Mouse (Mus musculus) macrophage (primary cell): Measurements from ENCODE around the gene Kdm3a. TPM values are rescaled to one million over a fixed set of nuclear protein-coding genes. Genes with fewer than 3 reads are reported as not detected.
A peak's percentile ranks its signal among the peaks of the same experiment; 100 is the strongest.

Source experiments
- H3K27ac ChIP-seq: fragments of 350-480 bp; formaldehyde crosslinking; 2 replicates; pipeline ENCODE4 v1.9.0; 2021
- H3K36me3 ChIP-seq: fragments of 350-480 bp; formaldehyde crosslinking; 2 replicates; pipeline ENCODE4 v1.9.0; 2021; ENCODE audit errors: inconsistent target
- H3K4me3 ChIP-seq: fragments of 350-480 bp; formaldehyde crosslinking; 2 replicates; pipeline ENCODE4 v1.9.0; 2021; ENCODE audit errors: inconsistent target
- H3K79me2 ChIP-seq: fragments of 350-480 bp; formaldehyde crosslinking; 2 replicates; pipeline ENCODE4 v1.9.0; 2021; ENCODE audit errors: inconsistent target
- WGBS: methylation state at CpG from one replicate; pipeline ENCODE4 v1.1.7; 2026; ENCODE audit warnings: inconsistent platforms; ENCODE audit not compliant: missing documents; 5-methylcytosine and 5-hydroxymethylcytosine counted together
- polyA plus RNA-seq: library from polyadenylated mRNA; stranded (reverse); fragments of 250-400 nt; gene quantifications from 3 replicates; pipeline ENCODE4 v1.2.4, GENCODE M21; 2018; ENCODE audit warnings: inconsistent platforms
- total RNA-seq, 78 experiments: library from RNA; depleted of rRNA; stranded (reverse); fragments of 250-400 nt; gene quantifications; 1 replicate in 9 of 78; 2 replicates in 24 of 78; 3 replicates in 43 of 78; 4 replicates in 2 of 78; pipeline ENCODE4 v1.2.4; 2018; ENCODE audit warnings: inconsistent platforms in 56 of 78

The Kdm3a gene
- 100 to 1,000 TPM in 25 of 26 experiments, 10 to 100 TPM in 1; 98.7 to 338 (median 184) TPM for total RNA-seq (2018; cell fraction: chromatin; rRNA removed)
- total RNA-seq (2018; cell fraction: cytosol; rRNA removed) = 10 to 100 TPM; 11.8 to 35.5 (median 20.2) TPM
- total RNA-seq (2018; cell fraction: nucleus; rRNA removed) = 100 to 1,000 TPM in 7 of 26 experiments, 10 to 100 TPM in 19; 41.7 to 163 (median 82.3) TPM
- polyA plus RNA-seq = 19.4 to 30.0 TPM (median 25.2 TPM) in 3 replicates

DNA sequence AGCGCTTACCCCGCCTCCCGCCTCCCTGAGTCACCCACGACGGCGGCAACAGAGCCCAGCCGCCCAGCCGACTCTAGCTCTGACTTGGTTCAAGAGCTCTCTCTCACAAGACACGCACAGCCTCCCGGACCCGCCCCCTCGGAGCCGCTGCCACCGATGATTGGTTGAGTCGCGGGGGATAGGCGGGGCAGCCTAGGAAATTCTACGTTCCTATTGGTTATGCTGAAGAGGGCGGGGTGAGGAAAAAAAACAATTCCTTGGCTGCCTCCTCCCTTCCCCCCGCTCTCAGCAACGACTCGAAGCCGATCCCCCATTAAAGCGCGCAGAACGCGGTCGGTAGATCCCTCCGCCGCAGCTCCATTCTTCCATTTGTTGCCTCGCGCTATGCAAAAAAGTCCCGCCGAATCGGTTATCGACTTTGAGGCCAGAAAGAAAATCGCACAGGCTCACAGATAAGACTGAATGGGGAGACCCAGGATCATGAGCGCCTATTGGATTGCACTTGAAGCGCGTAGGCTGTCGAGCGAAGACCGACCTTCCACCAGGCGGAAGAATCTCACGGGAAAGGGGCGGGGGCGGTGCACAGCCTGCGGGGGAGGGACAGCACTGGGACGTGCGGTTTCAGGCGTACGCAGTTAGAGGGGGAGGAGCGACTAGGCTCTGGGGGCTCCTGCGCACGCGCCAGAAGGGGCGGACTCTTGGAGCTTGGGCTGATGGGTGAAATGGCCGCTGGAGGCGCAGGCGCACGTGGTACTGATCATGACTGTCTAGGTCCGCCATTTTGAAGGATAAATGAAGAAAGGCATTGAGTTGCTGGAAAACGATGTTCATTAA is at the start of gene Kdm3a:
Gene Kdm3a (minus strand): TSS at position 162 of the 834 bp plus-strand sequence.
- peaks cover 40% of the 10 kb centered on the region for H3K79me2 ChIP-seq
- H3K36me3 ChIP-seq = peaks cover 11% of the 10 kb centered on the region; the same call in 1 of the 2 replicates
- WGBS = under 1% methylated on average over 61 of the region's 63 CpGs
- peak within 1 kb of the TSS; percentile 78 for H3K4me3 ChIP-seq
- peak within 1 kb of the TSS; percentile 96 for H3K27ac ChIP-seq

DNA sequence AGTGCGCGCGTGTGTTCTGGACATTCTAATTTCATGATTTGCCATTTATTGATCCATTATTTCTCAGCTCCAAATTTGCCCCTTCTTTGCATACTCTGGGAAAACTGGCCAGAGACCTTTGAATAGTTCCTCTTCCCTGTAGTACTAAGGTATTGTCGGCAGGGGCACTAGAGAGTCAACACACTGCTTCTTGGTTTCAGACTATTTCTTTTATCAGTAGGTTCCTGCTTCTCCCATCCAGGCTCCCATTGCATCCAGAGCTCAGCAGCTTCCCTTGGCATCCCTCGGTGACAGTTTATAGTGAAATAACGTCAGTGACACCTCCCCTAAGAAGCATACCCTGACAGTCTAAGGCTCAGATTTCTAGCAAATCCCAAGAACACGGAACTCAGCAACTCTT is 46.1 kb upstream of the Kdm3a start:
- Histone ChIP-seq H3K36me3 (no peaks in the 10 kb centered on the region), H3K27ac (no peak overlapping the region), H3K79me2 (no peaks in the 10 kb centered on the region), H3K4me3 (no peak overlapping the region)
- WGBS = 70% methylated on average over 7 of the region's 7 CpGs

DNA sequence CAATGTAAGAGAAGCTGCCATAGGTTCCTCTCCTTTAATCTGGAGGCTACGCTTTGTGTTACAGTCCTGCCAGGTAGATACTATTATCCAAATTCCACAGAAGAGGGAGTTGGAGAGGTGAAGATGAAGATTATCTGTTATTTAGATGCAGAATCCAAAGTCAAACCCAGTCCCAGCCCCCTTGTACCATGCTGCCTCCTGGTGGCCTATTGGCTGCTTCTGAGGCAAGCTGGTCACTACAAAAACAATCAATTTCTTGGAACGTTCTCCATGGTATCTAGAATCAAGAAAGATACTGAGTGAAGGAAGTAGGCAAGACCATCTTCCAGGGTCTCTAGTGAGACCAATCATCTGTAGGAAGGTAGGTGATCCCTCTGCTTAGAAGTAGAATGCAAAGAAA is 40.4 kb upstream of the Kdm3a start:
- Histone ChIP-seq H3K27ac (no peak overlapping the region), H3K36me3 (no peaks in the 10 kb centered on the region), H3K4me3 (no peak overlapping the region), H3K79me2 (no peaks in the 10 kb centered on the region)
- WGBS = 58% methylated on average over 2 of the region's 2 CpGs

DNA sequence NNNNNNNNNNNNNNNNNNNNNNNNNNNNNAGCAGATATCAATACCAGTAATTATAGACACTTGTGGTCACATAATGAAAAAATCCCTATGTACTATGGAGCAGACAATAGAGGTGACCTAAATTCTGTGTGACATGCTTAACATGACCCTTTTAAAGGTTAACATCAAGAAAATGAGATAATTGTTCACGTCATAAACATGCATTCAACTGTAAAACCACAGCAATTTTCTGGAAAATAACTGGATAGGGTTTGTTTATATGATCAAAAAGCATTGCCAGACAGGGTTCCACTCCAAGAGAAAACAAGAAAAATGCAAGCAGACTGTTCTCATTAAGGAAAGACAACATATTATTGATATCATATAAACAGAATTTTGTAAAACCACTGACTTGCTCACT is 31.7 kb upstream of the Kdm3a start:
- 89% methylated on average over 1 of the region's 1 CpGs for WGBS
- no peaks in the 10 kb centered on the region for H3K36me3 ChIP-seq
- no peak overlapping the region for H3K27ac ChIP-seq
- no peak overlapping the region for H3K4me3 ChIP-seq
- no peaks in the 10 kb centered on the region for H3K79me2 ChIP-seq

DNA sequence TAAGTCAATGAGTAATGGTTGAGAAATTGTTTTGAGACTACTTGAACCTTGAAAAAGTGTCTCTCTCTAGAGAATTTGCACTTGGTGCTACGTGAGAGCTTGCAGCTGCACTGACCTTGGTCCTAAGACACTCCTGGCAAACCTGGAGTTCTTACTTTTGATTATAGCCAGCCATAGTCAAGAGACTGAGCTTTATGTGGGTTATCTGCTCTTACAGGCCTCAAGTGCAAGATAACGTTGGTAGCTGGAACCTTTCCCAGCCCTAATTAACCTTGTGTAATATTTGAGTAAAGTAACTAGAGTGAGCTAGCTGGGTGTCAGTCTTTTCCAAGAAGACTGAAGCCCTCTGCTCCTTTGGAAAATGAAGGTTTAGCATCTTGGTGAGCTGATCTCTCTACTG is 25.5 kb upstream of the Kdm3a start:
- WGBS = 79% methylated on average over 2 of the region's 2 CpGs
- no peaks in the 10 kb centered on the region for H3K36me3 ChIP-seq
- H3K27ac ChIP-seq = no peak overlapping the region
- H3K4me3 ChIP-seq = no peak overlapping the region
- no peaks in the 10 kb centered on the region for H3K79me2 ChIP-seq

DNA sequence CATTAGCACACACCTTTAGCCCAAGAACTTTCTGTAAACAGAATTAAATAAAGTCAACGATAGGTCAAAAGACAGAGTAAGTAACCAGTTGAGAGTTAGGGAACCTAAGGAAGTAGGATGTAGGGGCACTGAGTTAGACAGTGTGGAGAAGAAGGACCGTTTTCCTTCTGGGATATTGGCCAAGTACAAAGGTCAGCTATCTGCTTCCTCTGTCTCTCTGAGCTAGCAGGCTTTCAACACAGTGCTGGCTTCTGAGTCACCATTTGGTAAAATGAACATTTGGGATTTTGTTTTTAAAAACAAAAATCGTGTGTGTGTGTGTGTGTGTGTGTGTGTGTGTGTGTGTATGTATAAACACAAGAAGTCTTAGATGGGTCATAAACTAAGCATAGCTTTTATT is 23.0 kb upstream of the Kdm3a start:
- Histone ChIP-seq H3K27ac (no peak overlapping the region), H3K4me3 (no peak overlapping the region), H3K36me3 (no peaks in the 10 kb centered on the region), H3K79me2 (no peaks in the 10 kb centered on the region)
- 62% methylated on average over 3 of the region's 3 CpGs for WGBS

DNA sequence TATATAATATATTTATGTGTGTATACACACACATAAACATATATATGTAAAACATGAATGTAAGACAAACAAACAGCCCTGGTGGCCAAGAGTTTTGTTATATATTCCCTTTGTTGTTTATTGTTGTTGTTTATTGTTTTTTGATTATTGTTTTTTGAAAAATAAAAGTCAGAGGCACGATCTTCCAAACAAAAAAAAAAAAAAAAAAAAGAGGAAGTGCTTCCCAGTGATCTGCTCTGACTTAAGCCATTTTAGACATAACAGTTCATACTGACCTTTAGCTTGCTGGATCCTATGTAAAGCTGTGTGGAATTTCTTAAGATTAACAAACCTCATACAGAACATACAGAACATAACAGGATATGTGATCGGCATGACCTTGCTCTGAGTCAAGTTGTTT is 19.1 kb upstream of the Kdm3a start:
- no peaks in the 10 kb centered on the region for H3K36me3 ChIP-seq
- 64% methylated on average over 2 of the region's 2 CpGs for WGBS
- H3K79me2 ChIP-seq = no peaks in the 10 kb centered on the region
- no peak overlapping the region for H3K4me3 ChIP-seq
- H3K27ac ChIP-seq = no peak overlapping the region

DNA sequence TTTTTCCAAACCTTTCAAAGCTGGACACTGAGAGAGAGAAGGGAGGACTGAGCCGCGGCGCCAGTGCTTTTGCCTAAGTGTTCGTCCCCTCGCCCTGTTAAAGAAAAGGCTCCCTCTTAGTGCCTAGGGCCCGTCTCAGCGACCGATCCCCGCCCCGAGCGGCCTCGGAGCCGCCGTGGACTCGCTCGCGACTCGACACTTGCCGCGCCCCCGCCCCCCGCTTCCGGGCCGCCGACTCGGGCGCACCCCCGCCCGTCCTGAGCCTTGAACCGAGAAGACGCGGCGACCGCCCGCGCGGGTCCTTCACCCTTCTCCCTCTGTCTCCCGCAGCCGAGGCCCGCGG is 333 bp downstream of the Kdm3a start:
- Histone ChIP-seq H3K4me3 (peak overlapping the region; percentile 78), H3K27ac (peak overlapping the region; percentile 96), H3K36me3 (peaks cover 11% of the 10 kb centered on the region; the same call in 1 of the 2 replicates), H3K79me2 (peaks cover 43% of the 10 kb centered on the region)
- WGBS = 1% methylated on average over 29 of the region's 41 CpGs

DNA sequence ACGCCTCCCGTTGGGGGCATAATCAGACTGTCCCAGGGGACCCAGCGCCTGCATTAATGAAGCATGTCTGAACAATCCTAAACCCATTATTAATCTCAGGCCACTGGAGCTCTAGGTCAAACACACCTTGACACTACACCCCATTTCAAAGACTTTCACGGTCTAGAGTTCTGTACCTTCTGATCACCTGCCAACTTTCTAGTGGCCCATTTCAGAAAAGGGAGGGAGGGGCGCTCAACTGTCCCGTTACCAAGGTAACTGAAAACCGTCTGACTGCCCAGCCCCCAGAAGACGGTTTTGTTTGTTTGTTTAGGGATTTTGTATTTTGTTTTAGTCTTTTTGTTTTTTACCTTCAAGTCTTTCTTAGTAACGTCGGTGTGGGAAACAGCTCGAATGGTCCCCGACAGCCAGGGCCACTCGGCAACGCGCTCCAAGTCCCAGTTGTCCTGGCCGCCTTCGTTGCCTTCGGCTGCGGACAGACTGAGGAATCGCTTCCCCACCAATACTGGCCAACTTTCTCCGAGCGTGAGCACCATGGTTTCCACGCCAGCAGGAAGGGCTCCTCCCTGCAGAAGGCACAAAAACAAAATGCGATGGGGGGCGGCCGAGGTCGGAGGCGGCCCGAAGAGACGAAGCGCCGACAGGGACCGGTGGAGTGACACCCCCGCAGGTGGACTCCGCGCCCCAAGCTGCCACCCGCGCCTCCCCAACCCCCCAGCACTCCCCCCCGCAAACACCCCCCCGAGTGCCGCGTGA is 906 bp downstream of the Kdm3a start:
- peak overlapping the region; percentile 78 for H3K4me3 ChIP-seq
- H3K27ac ChIP-seq = peak overlapping the region; percentile 59
- peaks cover 47% of the 10 kb centered on the region for H3K79me2 ChIP-seq
- H3K36me3 ChIP-seq = peaks cover 11% of the 10 kb centered on the region; the same call in 1 of the 2 replicates
- WGBS = 8% methylated on average over 35 of the region's 42 CpGs

DNA sequence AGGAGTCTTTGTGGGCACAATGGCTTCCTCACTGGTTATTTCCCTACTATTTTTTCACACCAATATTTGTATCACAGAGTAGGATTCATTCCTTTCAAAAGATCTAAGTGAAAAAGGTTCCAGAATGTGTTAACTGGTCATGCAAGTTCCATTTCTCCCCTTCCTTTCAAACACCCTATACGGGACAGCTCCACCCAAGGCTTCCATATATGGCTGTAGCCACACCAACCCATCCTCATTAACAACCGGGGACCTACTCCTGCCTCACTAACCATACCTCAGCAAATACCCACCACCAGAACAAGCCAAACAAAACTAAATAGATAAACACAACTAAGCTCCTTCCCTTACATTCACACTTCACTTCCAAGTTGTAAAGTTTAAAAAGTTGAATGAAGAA is 1.6 kb downstream of the Kdm3a start:
- H3K4me3 ChIP-seq = peak overlapping the region; percentile 78
- H3K79me2 ChIP-seq = peaks cover 53% of the 10 kb centered on the region
- peaks cover 11% of the 10 kb centered on the region; the same call in 1 of the 2 replicates for H3K36me3 ChIP-seq
- no peak overlapping the region for H3K27ac ChIP-seq
- WGBS = 27% methylated on average over 2 of the region's 2 CpGs

DNA sequence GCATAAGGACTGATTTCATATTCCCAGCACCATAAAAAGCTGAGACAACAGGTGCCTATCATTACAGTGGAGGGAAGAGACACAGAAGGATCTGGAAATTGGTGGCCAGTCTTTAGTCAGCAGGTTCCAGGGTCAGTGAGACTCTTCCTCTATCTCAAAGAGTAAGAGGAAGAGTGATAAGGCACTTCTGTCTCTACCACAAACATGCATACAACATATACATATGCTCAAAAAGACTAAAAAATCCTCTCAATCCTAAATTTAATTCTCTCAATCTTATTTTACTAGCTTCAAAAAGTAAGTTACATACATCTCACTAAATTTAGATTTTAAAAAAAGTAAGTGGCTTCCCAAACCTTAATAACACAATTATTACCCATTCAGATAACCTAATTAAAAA is 5.5 kb downstream of the Kdm3a start:
- Histone ChIP-seq H3K4me3 (no peak overlapping the region), H3K36me3 (peaks cover 39% of the 10 kb centered on the region), H3K27ac (no peak overlapping the region), H3K79me2 (peaks cover 53% of the 10 kb centered on the region)

DNA sequence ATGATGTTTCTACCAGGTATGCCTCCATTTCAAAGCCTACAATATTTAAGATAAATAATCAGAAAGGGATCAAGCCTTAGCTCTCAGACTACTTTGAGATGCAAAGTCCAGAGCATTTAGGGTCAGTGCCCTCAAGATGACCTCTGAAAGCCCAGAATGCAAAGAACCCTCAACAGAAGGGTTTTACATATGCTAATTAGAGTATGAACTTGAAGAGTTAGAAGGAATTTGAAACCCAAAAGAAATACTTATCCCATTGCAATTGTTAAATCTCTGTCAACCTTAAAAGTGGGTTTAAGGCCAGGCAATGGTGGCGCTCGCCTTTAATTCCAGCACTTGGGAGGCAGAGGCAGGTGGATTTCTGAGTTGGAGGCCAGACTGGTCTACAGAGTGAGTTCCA is 6.8 kb downstream of the Kdm3a start:
- WGBS = no CpG with 5 or more reads among the region's 2 CpGs
- Histone ChIP-seq H3K27ac (no peak overlapping the region), H3K36me3 (peaks cover 51% of the 10 kb centered on the region), H3K79me2 (peaks cover 42% of the 10 kb centered on the region), H3K4me3 (no peak overlapping the region)

DNA sequence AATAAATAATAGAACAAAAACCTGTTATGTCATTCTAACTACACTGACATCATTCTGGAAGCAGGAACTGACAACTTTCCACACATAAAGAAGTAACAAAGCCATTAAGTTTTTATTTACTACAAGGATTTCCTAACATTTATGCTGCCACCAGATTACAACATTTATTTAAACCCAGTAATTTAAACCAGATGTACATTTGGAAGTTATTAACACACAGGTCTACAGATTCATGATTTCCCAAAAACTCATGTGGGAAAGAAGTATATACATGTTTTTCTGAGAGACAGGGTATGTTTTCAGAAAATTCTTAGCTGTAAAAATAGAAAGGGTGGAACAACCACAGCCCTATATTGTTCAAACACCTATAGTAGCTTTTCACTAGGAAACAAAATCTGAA is 8.1 kb downstream of the Kdm3a start:
- no peak overlapping the region for H3K27ac ChIP-seq
- H3K36me3 ChIP-seq = peaks cover 61% of the 10 kb centered on the region
- no peak overlapping the region for H3K4me3 ChIP-seq
- peaks cover 30% of the 10 kb centered on the region for H3K79me2 ChIP-seq

DNA sequence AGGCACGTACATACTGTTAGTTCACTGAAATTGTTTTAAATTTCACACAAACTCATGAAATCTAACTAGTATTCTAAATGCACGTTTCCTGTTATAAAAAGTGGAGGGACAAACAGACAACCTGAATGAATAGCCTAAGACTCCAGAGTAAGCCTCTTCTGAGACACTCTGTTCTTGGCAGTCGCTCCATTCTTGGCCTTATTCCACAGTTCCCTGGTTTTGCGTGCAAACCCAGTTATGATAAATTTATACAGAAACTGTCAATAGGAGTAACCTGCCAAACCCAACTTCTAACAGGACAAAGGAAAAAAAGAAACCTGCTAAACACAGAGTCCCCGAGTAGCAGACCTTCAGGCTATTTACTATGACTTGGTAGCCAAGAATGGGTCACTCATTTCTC is 10.8 kb downstream of the Kdm3a start:
- WGBS = 94% methylated on average over 5 of the region's 5 CpGs
- Histone ChIP-seq H3K36me3 (peaks cover 79% of the 10 kb centered on the region), H3K27ac (no peak overlapping the region), H3K79me2 (peaks cover 17% of the 10 kb centered on the region; the same call in 1 of the 2 replicates), H3K4me3 (no peak overlapping the region)

DNA sequence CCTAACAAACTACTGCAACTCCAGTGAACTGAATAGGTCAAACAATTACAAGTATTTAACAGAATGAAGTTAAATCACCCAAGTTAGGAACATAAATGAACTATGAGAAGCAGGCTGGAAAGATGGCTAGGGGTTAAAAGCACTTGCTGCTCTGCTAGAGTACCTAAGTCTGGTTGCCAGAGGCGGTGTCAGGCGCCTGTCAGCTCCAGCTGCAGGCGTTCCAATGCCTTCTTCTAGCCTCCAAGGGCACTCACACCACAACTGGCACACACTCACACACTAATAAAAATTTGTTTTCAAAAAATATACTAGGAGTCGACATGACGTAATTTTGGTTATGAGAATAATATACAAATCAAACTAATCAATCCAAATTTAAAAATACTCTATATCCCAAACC is 11.2 kb downstream of the Kdm3a start:
- 96% methylated on average over 5 of the region's 5 CpGs for WGBS
- Histone ChIP-seq H3K4me3 (no peak overlapping the region), H3K79me2 (peaks cover 12% of the 10 kb centered on the region; the same call in 1 of the 2 replicates), H3K27ac (no peak overlapping the region), H3K36me3 (peaks cover 84% of the 10 kb centered on the region)
